Mouse (Mus musculus) liver, embryonic 11.5 days (tissue): ENCODE results near the gene Gm27021. TPM values are rescaled to one million over a fixed set of nuclear protein-coding genes. Genes with fewer than 3 reads are reported as not detected.

ENCODE experiments used
- ATAC-seq: fragments of 200-750 bp; cut with Nextera tagmentation; replicated peaks from 2 replicates; pipeline ENCODE4 v1.8.0; 2017; ENCODE audit warnings: moderate number of reproducible peaks, mild to moderate bottlenecking, moderate TSS enrichment, moderate library complexity; ENCODE audit not compliant: low FRiP score
- DNase-seq: peaks from one replicate; pipeline ENCODE4 v3.0.0-alpha.2; 2017; ENCODE audit warnings: low spot score
- H3K27ac ChIP-seq: fragments of 300-500 bp; sonication (generic); 2 replicates; pipeline ENCODE4 v1.5.1; 2014; ENCODE audit warnings: mild to moderate bottlenecking, low read depth, low read length, control low read depth
- H3K27me3 ChIP-seq: fragments of 300-500 bp; sonication (generic); replicated peaks from 2 replicates; pipeline ENCODE4 v1.6.1; 2014; ENCODE audit warnings: low read length, mixed read lengths; ENCODE audit not compliant: control insufficient read depth, insufficient read depth
- H3K36me3 ChIP-seq: fragments of 300-500 bp; sonication (generic); 2 replicates; pipeline ENCODE4 v1.6.1; 2014; ENCODE audit warnings: mild to moderate bottlenecking, low read length, moderate library complexity, mixed read lengths; ENCODE audit not compliant: control insufficient read depth, insufficient read depth
- H3K4me1 ChIP-seq: fragments of 300-500 bp; sonication (generic); replicated peaks from 2 replicates; pipeline ENCODE4 v1.6.1; 2014; ENCODE audit warnings: low read length, mixed read lengths; ENCODE audit not compliant: control insufficient read depth, insufficient read depth
- H3K4me2 ChIP-seq: fragments of 300-500 bp; sonication (generic); 2 replicates; pipeline ENCODE4 v1.6.1; 2014; ENCODE audit warnings: mild to moderate bottlenecking, control low read depth, moderate library complexity
- H3K4me3 ChIP-seq: fragments of 300-500 bp; sonication (generic); 2 replicates; pipeline ENCODE4 v1.5.1; 2014; ENCODE audit warnings: low read depth, low read length, control low read depth
- H3K9ac ChIP-seq: fragments of 300-500 bp; sonication (generic); 2 replicates; pipeline ENCODE4 v1.6.1; 2014; ENCODE audit warnings: low read depth, low read length, control low read depth
- H3K9me3 ChIP-seq: fragments of 300-500 bp; sonication (generic); 2 replicates; pipeline ENCODE4 v1.6.1; 2016; ENCODE audit warnings: low read length, inconsistent platforms, mixed read lengths; ENCODE audit not compliant: control insufficient read depth
- WGBS: fragments of 180-500 bp; shearing (Covaris S2); extraction: QIAGEN DNeasy Blood & Tissue Kit; methylation state at CpG from one replicate; pipeline ENCODE4 v1.1.7; 2014; 5-methylcytosine and 5-hydroxymethylcytosine counted together
- polyA plus RNA-seq: library from polyadenylated mRNA; unstranded; fragments of >200 nt; fragmentation: Nextera tagmentation; extraction: Ambion mirVana; gene quantifications from 2 replicates; pipeline ENCODE4 v1.2.1, GENCODE M21; 2014

Gene Gm27021
- polyA plus RNA-seq, 1 experiment from 2014 or later: 0.69 TPM

DNA sequence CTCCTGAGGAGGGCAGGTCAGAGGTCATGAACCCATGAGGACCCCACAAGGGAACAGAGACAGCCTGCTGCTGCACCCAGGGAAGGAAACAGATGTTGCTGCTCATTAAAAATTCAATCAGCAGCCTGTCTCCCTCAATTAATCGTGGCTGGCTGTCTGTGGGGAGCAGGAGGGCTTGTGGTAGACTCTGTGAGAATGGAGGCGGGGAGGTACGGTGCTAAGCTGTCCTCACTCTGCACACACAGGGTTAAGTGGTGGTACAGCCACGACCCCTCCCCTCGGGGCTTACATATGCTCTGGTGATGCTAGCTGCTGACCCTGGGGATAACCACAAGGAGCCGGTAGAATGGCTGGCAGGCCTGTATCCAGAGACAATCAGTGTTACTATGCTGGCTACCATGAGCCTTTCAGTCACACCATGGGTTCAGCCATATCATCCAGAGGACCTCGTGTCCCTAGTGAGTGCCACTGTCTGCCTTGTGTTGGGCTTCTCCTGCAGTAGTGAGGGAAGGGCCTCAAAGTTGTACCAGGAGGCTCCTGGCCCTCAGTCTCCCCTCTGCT is 102.6 kb downstream of the Gm27021 start:
- Histone ChIP-seq H3K27ac (peak overlapping the region; percentile 17; the same call in 1 of the 2 replicates), H3K9me3 (no peaks in the 10 kb centered on the region), H3K4me2 (no peak overlapping the region), H3K27me3 (no peaks in the 10 kb centered on the region), H3K4me3 (no peak overlapping the region), H3K36me3 (peaks cover 36% of the 10 kb centered on the region), H3K9ac (no peak overlapping the region), H3K4me1 (peaks cover 39% of the 10 kb centered on the region)
- ATAC-seq: no peak
- 60% methylated on average over 7 of the region's 7 CpGs for WGBS
- no peak for DNase-seq

- H3K27ac ChIP-seq: peak overlapping the region; percentile 60
- WGBS: 61% methylated on average over 20 of the region's 20 CpGs
- H3K36me3 ChIP-seq: peaks cover 35% of the 10 kb centered on the region
- H3K9me3 ChIP-seq: no peaks in the 10 kb centered on the region
- no peak overlapping the region; the same call in 1 of the 2 replicates for H3K4me2 ChIP-seq
- no peaks in the 10 kb centered on the region for H3K27me3 ChIP-seq
- H3K4me1 ChIP-seq: peaks cover 42% of the 10 kb centered on the region
- no peak overlapping the region for H3K4me3 ChIP-seq
- no peak overlapping the region for H3K9ac ChIP-seq
- DNase-seq (no peak), ATAC-seq (peak; percentile 19; the same call in 1 of the 2 replicates)
Observed at GRCm38 (mm10) chr8:120563851-120564837, 103.7 kb downstream of the Gm27021 start.

- Histone ChIP-seq H3K36me3 (peaks cover 32% of the 10 kb centered on the region), H3K27ac (peak overlapping the region; percentile 60), H3K9ac (no peak overlapping the region), H3K4me2 (peak overlapping the region; percentile 5; the same call in 1 of the 2 replicates), H3K4me3 (no peak overlapping the region), H3K9me3 (no peaks in the 10 kb centered on the region), H3K27me3 (no peaks in the 10 kb centered on the region), H3K4me1 (peaks cover 47% of the 10 kb centered on the region)
- ATAC-seq: no peak; the same call in 1 of the 2 replicates
- WGBS: 34% methylated on average over 8 of the region's 8 CpGs
- no peak for DNase-seq
Observed at GRCm38 (mm10) chr8:120563348-120563724, 104.5 kb downstream of the Gm27021 start.

- no peak overlapping the region; the same call in 1 of the 2 replicates for H3K4me2 ChIP-seq
- peaks cover 51% of the 10 kb centered on the region for H3K4me1 ChIP-seq
- no peak overlapping the region for H3K4me3 ChIP-seq
- WGBS: 85% methylated on average over 18 of the region's 18 CpGs
- no peaks in the 10 kb centered on the region for H3K9me3 ChIP-seq
- H3K27ac ChIP-seq: peak overlapping the region; percentile 60
- H3K36me3 ChIP-seq: peaks cover 27% of the 10 kb centered on the region
- no peak overlapping the region for H3K9ac ChIP-seq
- H3K27me3 ChIP-seq: no peaks in the 10 kb centered on the region
- no peak for DNase-seq
- ATAC-seq: no peak
Observed at GRCm38 (mm10) chr8:120562680-120563347, 105.1 kb downstream of the Gm27021 start.

GRCm38 (mm10) chr8:120561539-120562435 is 106.1 kb downstream of the Gm27021 start:
- Histone ChIP-seq H3K9ac (no peak overlapping the region), H3K27ac (no peak overlapping the region), H3K4me3 (no peak overlapping the region), H3K27me3 (no peaks in the 10 kb centered on the region), H3K36me3 (peaks cover 17% of the 10 kb centered on the region), H3K9me3 (no peaks in the 10 kb centered on the region), H3K4me1 (peaks cover 61% of the 10 kb centered on the region), H3K4me2 (no peak overlapping the region)
- DNase-seq (no peak), ATAC-seq (no peak)
- WGBS: 81% methylated on average over 22 of the region's 22 CpGs

DNA sequence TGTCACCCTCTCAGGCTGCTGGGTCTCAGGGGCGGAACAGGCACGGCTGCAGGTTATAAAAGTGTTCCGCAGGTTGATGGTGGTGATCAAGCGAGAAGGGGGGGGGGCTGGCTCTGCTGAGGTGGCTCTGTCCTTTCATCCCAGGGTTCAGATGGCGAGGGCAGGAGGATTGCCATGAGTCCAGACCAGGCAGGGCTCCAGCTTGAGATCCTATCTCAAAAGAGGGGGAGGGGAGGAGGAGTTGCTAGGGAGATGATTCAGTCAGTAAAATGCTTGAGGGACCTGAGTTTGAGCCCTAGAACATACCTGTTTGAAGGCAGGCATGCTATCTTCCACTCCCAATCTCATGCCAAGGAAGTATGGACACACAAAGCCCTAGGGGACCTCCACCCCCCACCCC is 107.3 kb downstream of the Gm27021 start:
- peaks cover 70% of the 10 kb centered on the region for H3K4me1 ChIP-seq
- ATAC-seq (no peak), DNase-seq (no peak)
- H3K27ac ChIP-seq: no peak overlapping the region
- 84% methylated on average over 5 of the region's 5 CpGs for WGBS
- H3K27me3 ChIP-seq: no peaks in the 10 kb centered on the region
- no peak overlapping the region for H3K4me3 ChIP-seq
- peaks cover 11% of the 10 kb centered on the region; the same call in 1 of the 2 replicates for H3K36me3 ChIP-seq
- no peak overlapping the region for H3K4me2 ChIP-seq
- no peak overlapping the region for H3K9ac ChIP-seq
- no peaks in the 10 kb centered on the region for H3K9me3 ChIP-seq

GRCm38 (mm10) chr8:120559654-120560053 is 108.2 kb downstream of the Gm27021 start:
- peaks cover 14% of the 10 kb centered on the region for H3K36me3 ChIP-seq
- H3K4me2 ChIP-seq: no peak overlapping the region
- H3K9me3 ChIP-seq: no peaks in the 10 kb centered on the region
- DNase-seq (no peak), ATAC-seq (no peak)
- H3K27me3 ChIP-seq: no peaks in the 10 kb centered on the region
- no peak overlapping the region for H3K9ac ChIP-seq
- no peak overlapping the region for H3K27ac ChIP-seq
- no peak overlapping the region for H3K4me3 ChIP-seq
- H3K4me1 ChIP-seq: peaks cover 71% of the 10 kb centered on the region
- 74% methylated on average over 11 of the region's 11 CpGs for WGBS
